Mouse (Mus musculus): Measurements from ENCODE around the gene Tmem121. TPM values are rescaled to one million over a fixed set of nuclear protein-coding genes. Genes with fewer than 3 reads are reported as not detected.
"Not testable (repeated sequence)": the region's sequence is repeated elsewhere in the genome, so short reads cannot be mapped to it uniquely, and the experiment has no call there.

The Tmem121 gene
- total RNA-seq, 2 experiments from 2014 or later = 0.33 to 0.47 TPM

DNA sequence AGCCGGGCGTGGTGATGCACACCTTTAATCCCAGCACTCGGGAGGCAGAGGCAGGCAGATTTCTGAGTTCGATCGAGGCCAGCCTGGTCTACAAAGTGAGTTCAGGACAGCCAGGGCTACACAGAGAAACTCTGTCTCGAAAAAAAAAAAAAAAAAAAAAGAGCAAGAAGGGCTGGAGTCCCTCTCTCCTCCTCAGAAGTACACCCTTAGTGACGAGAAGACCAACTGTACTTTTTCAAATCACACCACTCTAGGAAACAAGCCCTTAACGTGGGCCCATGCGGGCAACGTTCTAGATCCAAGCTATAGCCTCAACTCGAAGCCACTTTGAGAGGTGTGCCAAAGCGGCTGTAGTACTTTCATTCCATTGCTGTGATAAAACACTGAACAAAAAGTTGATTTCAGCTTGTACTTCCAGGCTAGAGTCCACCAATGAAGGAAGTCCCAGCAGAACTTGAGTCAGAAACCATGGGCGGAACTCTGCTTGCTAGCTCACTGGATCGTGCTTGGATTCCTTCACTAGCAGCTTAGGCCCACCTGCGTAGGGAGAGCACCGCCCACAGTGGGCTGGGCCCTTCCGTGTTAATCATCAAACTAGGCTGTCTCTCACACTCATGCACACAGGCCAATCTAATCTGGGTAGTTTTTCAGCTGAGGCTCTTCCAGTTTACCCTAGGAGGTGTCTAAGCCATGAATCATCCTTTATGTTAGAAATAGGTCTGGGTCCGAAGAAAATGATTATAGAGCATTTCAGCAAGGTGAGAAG, 8.6 kb upstream of the Tmem121 start:
- intact Hi-C loops (cut with DNase I; ENCODE audit: low total_unique reads) = no loop called here
- DNase-seq = no peak

DNA sequence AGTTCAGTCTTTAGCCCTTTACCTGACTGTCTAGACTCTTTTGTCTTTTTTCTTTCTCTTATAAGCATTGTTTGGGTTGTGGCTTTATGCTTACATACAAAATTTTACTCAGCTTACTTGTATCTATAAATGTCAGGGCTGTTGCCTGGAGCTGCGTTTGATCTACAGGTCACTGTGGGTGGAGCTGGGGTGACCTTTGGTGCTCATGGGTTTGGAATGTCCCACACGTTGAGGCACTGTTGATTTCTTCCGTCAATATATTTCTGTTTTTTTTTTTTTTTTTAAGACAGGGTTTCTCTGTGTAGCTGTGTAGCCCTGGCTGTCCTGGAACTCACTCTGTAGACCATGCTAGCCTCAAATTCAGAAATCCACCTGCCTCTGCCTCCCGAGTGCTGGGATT, 4.7 kb upstream of the Tmem121 start:
- no peak for DNase-seq
- intact Hi-C loops (cut with DNase I; ENCODE audit: low total_unique reads) = no loop called here

DNA sequence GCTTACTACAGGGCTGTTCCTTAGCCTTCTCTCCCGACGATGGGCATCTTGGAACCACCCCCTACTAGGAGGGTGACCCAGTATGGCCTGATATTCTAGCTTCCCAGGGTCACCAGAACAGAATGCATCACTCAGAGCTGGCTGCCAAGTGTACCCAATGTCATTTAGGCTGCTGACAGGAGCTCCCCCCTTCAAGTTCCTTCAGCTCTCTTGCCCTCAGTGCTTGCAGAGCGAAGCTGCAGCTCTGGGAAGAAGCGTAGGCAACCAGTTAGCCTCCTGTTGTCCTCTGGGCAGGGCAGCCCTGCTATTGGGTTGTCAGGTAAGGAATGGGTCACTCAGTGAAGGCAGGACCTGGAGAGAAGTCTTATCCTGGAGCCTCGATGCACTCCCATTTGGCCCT, 785 bp upstream of the Tmem121 start:
- intact Hi-C loops (cut with DNase I; ENCODE audit: low total_unique reads) = no loop called here
- DNase-seq = no peak

DNA sequence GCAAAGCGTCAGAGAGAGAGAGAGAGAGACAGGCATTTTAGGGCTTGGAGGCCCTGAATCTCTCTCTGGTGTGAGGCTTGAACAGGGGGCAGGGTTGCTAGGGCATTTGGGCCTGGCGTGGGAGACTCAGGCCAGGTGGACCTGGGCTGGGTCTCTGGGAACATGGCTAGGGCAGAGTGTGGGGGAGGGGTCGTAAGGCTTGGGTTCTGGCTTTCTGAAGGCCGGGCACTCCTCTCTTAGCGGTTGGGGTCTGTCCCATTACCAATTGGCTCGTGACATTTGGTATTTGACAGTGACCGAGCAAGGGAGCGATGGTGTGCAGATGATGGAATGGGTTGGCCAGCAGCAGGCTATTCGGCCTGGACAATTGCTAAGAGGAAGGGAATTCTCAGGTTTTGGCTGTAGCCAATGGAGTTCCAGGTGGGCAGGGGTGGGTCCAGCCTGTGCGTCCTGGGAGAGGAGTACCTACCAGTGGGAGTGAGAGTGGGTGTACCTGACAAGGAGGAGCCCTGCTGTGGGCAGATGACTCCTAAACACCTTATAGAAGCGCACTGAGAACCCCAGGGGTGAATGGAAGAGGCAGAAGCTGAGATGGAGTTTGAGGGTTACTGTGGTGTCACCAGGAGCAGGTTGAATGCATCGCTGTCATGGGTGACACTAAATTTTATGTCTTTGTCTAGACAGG, 738 bp downstream of the Tmem121 start:
- intact Hi-C loops (cut with DNase I; ENCODE audit: low total_unique reads) = no loop called here
- no peak for DNase-seq

DNA sequence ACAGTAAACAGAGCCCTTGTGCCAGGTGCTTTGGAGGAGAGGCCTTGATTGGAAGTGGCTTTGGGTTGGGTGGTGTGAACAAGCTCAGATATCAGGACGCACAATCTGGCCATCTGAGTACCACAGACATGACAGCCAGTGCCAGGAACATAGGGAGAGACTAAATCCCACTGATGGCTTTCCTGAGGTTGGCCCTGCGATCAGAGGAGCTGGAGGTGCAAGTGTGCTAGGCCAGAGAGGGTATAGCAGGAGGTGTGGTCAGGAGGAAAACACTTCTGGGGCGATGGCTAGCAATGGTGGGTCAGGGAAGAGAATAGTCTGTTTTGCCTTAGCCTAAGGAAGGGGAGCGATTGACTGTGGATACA, 1.3 kb downstream of the Tmem121 start:
- DNase-seq = no peak
- intact Hi-C loops (cut with DNase I; ENCODE audit: low total_unique reads) = no loop called here

DNA sequence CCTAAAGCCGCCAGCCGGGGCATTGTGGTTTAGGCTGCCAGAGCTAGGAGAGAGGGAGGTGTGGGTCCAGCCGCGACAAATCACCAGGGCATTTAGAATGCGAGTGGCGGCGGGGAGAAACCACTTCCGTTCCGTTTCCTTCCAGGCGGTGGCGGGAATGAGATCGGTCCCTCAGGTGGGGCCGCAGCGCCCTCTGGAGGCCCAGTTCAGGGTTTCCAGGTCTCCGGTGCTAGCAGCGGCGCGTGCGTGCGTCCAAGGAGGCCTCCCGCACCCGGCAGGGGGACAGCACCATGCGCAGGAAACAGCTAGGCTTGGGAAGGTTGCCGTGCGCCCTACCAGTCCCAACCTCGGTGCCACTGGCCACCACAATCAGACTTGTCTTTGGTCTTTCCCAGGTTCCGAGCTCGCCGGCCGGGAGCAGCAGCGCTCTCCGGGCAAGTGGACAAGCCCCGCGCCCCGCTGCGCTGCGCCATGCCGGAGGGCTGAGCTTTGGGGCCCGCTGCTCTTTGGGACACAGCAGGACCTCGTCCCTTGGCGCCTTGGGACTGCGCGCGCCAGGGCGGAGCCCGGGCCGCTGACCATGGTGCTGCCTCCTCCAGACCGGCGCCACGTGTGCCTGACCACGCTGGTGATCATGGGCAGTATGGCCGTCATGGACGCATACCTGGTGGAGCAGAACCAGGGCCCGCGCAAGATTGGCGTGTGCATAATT, 2.0 kb downstream of the Tmem121 start:
- intact Hi-C loops (cut with DNase I; ENCODE audit: low total_unique reads) = no loop called here
- peak; percentile 80 for DNase-seq

DNA sequence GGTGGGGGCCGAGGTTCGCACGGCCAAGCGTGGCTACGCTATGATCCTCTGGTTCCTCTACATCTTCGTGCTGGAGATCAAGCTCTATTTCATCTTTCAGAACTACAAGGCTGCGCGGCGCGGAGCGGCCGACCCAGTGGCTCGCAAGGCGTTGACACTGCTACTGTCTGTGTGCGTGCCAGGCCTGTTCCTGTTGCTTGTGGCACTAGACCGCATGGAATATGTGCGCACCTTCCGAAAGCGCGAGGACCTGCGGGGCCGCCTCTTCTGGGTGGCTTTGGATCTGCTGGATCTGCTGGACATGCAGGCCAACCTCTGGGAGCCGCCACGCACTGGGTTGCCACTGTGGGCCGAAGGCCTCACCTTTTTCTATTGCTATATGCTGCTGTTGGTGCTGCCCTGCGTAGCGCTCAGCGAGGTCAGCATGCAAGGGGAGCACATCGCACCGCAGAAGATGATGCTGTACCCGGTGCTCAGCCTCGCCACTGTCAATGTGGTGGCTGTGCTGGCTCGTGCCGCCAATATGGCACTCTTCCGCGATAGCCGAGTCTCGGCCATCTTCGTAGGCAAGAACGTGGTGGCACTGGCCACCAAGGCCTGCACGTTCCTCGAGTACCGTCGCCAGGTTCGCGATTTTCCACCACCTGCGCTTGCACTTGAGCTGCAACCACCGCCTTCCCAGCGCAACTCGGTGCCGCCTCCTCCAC, 2.8 kb downstream of the Tmem121 start:
- no peak for DNase-seq
- intact Hi-C loops (cut with DNase I; ENCODE audit: low total_unique reads) = no loop called here

DNA sequence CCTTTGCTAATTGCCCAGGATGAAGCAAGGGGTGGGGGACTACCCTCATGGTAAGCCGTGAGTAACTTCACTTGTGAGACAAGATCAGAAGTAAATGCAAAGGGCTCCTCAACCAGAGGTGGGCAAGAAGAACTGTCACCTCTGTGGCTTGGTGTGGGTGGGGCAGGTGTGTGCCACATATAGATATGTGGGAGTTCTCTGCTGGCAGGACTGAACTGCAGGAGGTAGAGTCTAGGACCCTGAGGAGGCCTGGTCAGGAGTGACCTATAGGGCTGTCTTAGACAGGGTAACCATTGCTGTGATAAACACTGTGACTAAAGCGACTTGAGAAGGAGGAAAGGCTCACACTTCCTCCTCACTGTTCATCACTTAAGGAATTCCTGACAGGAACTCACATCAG, 7.7 kb downstream of the Tmem121 start:
- no peak for DNase-seq
- intact Hi-C loops (cut with DNase I; ENCODE audit: low total_unique reads) = no loop called here

DNA sequence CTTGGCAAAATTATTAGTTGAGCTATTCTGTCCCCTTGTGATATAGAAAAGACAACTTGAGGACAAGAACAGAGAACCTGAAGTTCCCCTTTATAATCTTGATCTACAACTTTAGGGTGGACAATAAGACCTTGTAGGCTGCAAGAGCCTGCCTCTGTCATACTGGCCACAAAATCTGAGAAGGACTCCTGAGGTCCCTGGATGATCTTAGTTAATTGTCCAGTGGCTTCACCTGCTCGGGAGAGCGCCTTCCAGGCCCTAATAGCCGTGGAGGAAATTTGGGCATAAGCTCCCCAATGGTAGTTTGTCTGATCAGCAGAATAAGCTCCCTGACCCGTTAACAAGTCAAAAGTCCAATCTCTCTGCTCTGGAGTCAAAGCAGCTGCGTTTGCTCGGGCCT, 13.4 kb downstream of the Tmem121 start:
- intact Hi-C loops (cut with DNase I; ENCODE audit: low total_unique reads); DNase-seq: not testable (repeated sequence)

DNA sequence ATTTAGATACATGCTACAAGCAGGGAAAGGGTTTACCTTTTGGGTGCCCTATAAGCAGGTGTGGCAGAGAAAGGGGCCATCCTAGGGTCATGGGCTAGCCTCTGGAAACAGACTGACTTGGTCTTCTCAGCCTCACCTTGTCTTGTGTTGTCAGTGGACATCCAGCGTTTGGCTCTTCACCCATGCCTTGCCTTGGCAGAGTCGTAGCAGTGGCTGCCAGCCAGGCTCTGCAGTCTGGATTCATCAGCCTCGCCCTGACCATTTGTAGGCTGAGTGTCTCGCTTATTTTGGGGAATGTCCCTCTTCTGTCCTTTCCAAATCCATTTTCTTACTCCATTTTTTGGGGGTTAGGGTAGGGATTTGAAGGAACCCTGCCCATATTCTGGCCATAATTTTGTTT, 15.6 kb downstream of the Tmem121 start:
- intact Hi-C loops (cut with DNase I; ENCODE audit: low total_unique reads) = no loop called here
- DNase-seq = no peak

DNA sequence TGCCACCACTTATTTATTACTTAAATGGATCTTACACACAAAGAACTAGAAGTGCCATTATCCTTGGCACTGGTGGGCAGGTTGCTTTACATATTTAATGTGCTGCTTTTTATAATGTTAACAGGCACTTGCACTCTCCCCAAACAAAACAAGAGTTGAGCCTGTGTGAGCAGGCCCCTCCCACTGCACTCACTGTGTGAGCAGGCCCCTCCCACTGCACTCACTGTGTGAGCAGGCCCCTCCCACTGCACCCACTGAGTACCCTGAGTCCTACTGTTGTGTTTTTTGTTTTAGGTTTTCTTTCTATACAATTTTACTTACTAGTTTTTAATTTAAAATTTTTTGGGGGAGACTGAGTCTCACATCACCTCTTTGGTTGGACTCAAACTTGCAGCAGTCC, 16.3 kb downstream of the Tmem121 start:
- no peak for DNase-seq
- intact Hi-C loops (cut with DNase I; ENCODE audit: low total_unique reads) = no loop called here

DNA sequence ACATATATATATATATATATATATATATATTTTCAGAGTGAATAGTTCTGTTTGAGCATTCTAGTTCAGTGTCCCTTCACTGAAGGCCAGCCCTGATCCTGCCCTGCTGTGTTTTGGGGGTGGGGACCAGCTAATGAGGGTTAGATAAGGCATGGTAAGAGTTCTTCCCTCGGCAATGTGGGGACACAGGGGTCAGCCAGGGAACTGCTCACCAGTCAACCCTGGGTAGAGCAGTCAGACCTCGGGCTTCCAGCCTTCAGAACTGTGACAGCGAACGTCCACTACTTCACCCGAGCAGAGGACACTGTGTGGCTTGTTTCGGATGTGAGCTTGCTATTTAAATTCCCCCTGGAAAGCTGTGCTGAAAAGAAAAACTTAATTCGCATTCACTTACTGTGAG, 17.8 kb downstream of the Tmem121 start:
- DNase-seq = no peak
- intact Hi-C loops (cut with DNase I; ENCODE audit: low total_unique reads) = no loop called here

DNA sequence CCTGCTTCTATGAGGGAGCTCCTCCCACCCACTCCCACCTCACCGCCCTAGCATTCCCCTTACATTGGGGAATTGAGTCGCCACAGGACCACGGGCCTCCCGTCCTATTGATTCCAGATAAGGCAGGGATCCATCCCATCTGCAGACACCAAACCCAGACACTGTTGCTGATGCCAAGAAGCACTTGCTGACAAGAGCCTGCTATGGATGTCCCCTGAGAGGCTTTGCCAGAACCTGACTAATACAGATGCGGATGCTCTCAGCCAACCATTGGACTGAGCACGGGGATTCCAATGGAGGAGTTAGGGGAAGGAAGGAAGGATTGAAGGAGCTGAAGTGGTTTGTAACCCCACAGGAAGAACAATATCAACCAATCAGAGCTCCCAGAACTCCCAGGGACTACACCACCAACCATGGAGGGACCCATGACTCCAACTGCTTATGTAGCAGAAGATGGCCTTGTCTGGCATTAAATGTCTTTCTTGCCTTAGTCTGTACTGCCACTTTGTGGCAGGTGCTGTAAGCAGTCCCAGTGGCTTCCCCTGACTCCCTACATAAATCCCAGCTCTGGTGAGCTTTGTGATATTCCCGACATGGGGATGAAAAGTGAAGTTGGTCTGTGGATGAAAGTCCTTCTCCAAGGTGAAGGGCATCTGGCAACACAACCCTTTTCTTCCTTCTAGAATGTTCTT, 19.7 kb downstream of the Tmem121 start:
- DNase-seq = no peak
- intact Hi-C loops (cut with DNase I; ENCODE audit: low total_unique reads) = no loop called here

DNA sequence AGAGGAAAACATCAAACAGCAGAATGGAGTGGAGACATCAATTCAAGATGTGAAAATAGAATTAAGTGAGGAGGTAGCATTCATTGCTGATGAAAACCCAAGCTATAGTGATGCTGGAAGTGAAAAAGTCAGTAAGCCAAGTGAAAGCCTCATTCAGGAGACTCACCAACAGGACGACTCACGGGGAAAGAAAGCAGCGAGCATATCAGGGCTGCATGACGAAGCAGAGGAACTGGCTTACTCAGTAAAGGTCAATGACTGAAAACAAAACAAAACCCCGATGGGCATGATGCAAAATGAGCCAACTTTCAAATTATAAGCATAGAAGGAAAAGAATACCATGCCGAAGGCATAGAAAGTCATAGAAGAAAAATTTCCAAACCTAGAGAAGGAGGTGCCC, 22.0 kb downstream of the Tmem121 start:
- intact Hi-C loops (cut with DNase I; ENCODE audit: low total_unique reads) = no loop called here
- no peak for DNase-seq

DNA sequence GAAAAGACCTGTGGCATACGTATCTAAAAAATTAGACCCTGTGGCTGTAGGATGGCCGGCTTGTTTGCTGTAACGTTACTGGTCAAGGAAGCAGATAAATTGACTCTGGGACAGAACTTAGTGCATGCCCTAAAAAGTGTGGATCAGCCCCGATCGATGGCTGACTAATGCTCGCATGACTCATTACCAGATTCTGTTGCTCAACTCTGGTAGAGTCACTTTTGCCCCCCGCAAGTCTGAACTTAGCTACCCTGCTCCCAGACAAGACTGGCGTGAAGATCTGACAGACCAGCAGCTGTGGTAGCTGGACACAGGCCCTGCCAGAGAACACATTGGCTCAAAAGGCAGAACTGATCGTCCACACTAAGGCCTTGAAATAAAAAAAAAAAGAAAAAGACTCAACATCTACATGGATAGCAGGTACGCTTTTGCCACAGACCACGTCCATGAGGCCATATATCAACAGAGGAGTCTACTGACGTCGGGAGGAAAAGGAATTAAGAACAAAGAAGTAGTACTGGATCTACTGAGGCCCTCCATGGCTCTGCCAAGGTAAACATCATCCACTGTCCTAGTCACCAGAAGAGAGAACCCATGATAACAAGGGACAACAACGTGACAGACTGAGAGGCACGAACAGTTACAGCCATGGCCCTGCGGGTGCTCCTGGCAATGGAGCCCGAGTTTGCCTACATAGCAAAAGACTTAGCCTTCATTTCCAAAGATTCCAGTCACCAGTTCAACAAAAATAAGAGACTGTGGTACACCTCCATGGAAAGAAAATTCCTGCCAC, 25.1 kb downstream of the Tmem121 start:
- no peak for DNase-seq

DNA sequence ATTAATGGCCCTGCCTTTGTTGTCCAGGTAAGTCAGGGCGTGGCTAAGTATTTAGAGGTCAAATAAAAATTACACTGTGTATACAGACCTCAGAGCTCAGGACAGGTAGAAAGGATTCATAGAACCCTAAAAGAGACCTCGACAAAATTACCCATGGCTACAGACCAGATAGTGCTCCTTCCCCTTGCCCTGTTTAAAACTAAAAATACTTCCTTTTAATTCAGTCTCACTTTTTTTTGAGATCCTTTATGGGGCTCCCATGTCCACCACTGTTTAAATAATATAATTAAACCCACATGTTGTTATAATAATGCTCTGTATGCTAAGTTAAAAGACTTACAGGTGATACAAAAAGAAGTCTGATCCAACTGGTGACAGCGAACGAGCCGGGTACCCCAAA, 26.0 kb downstream of the Tmem121 start:
- intact Hi-C loops (cut with DNase I; ENCODE audit: low total_unique reads) = no loop called here

More for the DNA sequence above, 25.1 kb downstream of the Tmem121 start:
- intact Hi-C loops (cut with DNase I; ENCODE audit: low total_unique reads) = no loop called here

DNA sequence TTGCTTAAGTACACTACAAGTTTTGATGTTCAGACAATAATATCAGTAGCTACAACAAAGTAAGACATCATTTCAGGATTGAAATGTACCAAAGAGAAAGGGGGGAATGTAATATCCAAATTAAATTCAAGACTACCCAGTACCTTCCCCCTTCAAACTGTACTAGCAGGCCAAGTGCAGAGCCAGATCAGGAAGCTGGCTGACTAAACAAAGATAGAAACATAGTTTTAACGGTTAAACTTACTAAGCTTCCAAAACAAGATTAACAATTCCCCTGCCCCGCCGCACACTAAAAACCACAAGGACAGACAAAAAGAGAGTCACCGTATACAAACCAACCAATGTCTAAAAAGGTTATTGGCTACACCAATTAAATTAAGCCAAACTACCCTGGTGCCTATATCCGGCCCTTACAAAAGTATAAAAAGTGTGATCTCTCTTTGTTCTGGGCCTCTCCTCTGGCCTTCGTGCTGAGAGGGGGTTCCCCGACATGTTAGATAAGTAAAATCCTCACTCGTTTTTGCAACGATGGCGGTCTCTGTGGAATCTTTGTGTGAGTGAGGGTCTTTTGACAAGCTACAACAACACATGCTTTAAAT, 26.7 kb downstream of the Tmem121 start:
- DNase-seq = no peak
- intact Hi-C loops (cut with DNase I; ENCODE audit: low total_unique reads) = no loop called here

More for the DNA sequence above, 26.0 kb downstream of the Tmem121 start:
- no peak for DNase-seq

DNA sequence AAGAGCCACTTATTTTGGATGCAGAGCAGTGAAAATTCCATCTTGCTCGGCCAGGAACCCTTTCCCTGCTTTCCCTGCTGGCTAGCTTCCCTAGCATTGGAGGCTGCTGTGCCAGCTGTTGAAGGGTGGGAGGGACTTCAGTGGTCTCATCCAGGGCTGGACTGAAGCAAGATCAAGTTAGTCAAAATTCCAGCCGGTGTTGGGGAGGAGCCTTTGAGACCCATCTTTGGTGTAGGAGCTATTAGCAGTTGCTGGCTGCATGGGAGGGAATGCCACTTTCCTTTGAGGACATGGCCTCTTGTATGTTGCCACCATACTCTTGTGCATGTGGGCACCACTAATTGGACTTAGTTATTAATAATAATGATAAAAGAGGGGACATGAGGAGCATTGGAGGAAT, 27.5 kb downstream of the Tmem121 start:
- intact Hi-C loops (cut with DNase I; ENCODE audit: low total_unique reads) = no loop called here
- no peak for DNase-seq

Measured in gastrocnemius, postnatal 14 days (tissue).